Mouse (Mus musculus) ES-E14 (cell line): ENCODE results near the gene Myo15b. TPM values are rescaled to one million over a fixed set of nuclear protein-coding genes. Genes with fewer than 3 reads are reported as not detected.

Source experiments
- DNase-seq: peaks from one replicate; pipeline ENCODE4 v3.0.0-alpha.2; 2013; ENCODE audit warnings: low read depth, low spot score
- H3K27ac ChIP-seq: 2 replicates; pipeline ENCODE4 v1.5.1; 2012; ENCODE audit warnings: low read depth, mild to moderate bottlenecking, low read length, moderate library complexity, mixed read lengths; ENCODE audit not compliant: poor library complexity, insufficient read depth, severe bottlenecking
- H3K36me3 ChIP-seq: 2 replicates; pipeline ENCODE4 v1.6.1; 2012; ENCODE audit warnings: mild to moderate bottlenecking, low read length, moderate library complexity, mixed read lengths; ENCODE audit not compliant: control insufficient read depth, poor library complexity, insufficient read depth, severe bottlenecking
- H3K4me1 ChIP-seq, 2 experiments: fragments of 150-350 bp in 1 of 2; sonication (generic) in 1 of 2; 2 replicates each; pipeline ENCODE4 v1.6.1; 2012; ENCODE audit warnings: low read length in 2 of 2, mild to moderate bottlenecking in 1 of 2, mixed read lengths in 1 of 2; ENCODE audit not compliant: control insufficient read depth in 2 of 2, insufficient read depth in 2 of 2, poor library complexity in 1 of 2
- H3K4me3 ChIP-seq, 2 experiments: fragments of 150-350 bp in 1 of 2; sonication (generic) in 1 of 2; 2 replicates each; pipeline ENCODE4 v1.5.1; 2012; ENCODE audit warnings: low read length in 2 of 2, low read depth in 1 of 2, mild to moderate bottlenecking in 1 of 2, mixed read lengths in 1 of 2; ENCODE audit not compliant: insufficient read depth in 1 of 2, poor library complexity in 1 of 2, severe bottlenecking in 1 of 2
- H3K9ac ChIP-seq: 2 replicates; pipeline ENCODE4 v1.6.1; 2012; ENCODE audit warnings: low read depth, mild to moderate bottlenecking, low read length, mixed read lengths; ENCODE audit not compliant: poor library complexity, insufficient read depth, severe bottlenecking
- H3K9me3 ChIP-seq: fragments of 150-350 bp; sonication (generic); 2 replicates; pipeline ENCODE4 v1.6.1; 2012; ENCODE audit warnings: low read depth, mild to moderate bottlenecking, low read length; ENCODE audit not compliant: control insufficient read depth, insufficient read depth
- CHD2 ChIP-seq: IDR thresholded peaks from 2 replicates; pipeline ENCODE4 v1.6.1; 2014; ENCODE audit warnings: mild to moderate bottlenecking, low read depth, low read length, inconsistent platforms
- HCFC1 ChIP-seq: IDR thresholded peaks from 2 replicates; pipeline ENCODE4 v1.6.1; 2012; ENCODE audit warnings: low read length, inconsistent platforms, borderline replicate concordance; ENCODE audit not compliant: insufficient read depth
- MAFK ChIP-seq: IDR thresholded peaks from 2 replicates; pipeline ENCODE4 v1.6.1; 2014; ENCODE audit warnings: mild to moderate bottlenecking, low read depth, low read length, inconsistent platforms; ENCODE audit not compliant: insufficient read depth
- ZC3H11A ChIP-seq: IDR thresholded peaks from 2 replicates; pipeline ENCODE4 v1.6.1; 2012; ENCODE audit warnings: low read depth, mild to moderate bottlenecking, inconsistent platforms, low read length, borderline replicate concordance
- ZNF384 ChIP-seq: IDR thresholded peaks from 2 replicates; pipeline ENCODE4 v1.6.1; 2012; ENCODE audit warnings: low read depth, low read length, inconsistent platforms
- in situ Hi-C, 2 experiments: fragments of 600-800 bp; cut with MboI; formaldehyde crosslinking; loops; one replicate each; pipeline ENCODE4 v1.15.1; 2025; ENCODE audit warnings: low sequenced_read_pairs in 2 of 2, inconsistent platforms in 1 of 2; ENCODE audit not compliant: unreplicated experiment in 2 of 2
- total RNA-seq: library from RNA; depleted of rRNA; stranded (reverse); fragments of 300-350 nt; gene quantifications from 2 replicates; pipeline ENCODE4 v1.2.3, GENCODE M21; 2012

Gene Myo15b
- total RNA-seq, 1 experiment, result 4.6 TPM

GRCm38 (mm10) chr11:115814605-115815450 lies 43.4 kb upstream of the Myo15b start, which contains the start of gene Tsen54:
Gene Tsen54, plus strand, starts transcription at chr11:115814724.
- Histone ChIP-seq H3K9ac (peak within 1 kb of the TSS; percentile 92), H3K27ac (no peak within 1 kb of the TSS), H3K4me3 (peak within 1 kb of the TSS; percentile 91 to 94), H3K36me3 (peaks cover 13% of the 10 kb centered on the region), H3K9me3 (no peaks in the 10 kb centered on the region), H3K4me1 (peaks cover 0 to 9% of the 10 kb centered on the region in 2 experiments; a peak in 2 of 4 replicates)
- peak; percentile 54 for DNase-seq
- in situ Hi-C loops, result no loop called here
- TF ChIP-seq ZC3H11A, result no peak
- TF ChIP-seq ZNF384, result no peak
- TF ChIP-seq HCFC1, result peak; percentile 60; the same call in 1 of the 2 replicates
- TF ChIP-seq CHD2, result no peak

DNA sequence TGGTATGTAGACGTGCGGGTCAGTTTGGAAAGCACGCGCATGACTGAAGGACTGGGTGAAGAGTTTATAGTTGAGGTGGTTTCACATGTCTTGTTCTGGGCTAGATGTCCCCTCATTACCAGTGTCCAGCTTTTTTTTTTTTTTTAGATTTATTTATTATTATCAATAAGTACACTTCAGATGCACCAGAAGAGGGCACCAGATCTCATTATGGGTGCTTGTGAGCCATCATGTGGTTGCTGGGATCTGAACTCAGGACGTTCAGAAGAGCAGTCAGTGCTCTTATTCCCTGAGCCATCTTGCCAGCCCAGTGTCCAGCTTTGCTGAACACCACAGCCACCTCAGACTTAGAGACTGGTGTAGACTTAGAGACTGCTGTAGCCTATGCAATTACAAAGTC lies 40.9 kb upstream of the Myo15b start:
- Histone ChIP-seq H3K9ac (no peak overlapping the region), H3K4me1 (peaks cover 0 to 4% of the 10 kb centered on the region in 2 experiments; a peak in 2 of 4 replicates), H3K27ac (no peak overlapping the region), H3K9me3 (no peaks in the 10 kb centered on the region), H3K4me3 (no peak overlapping the region), H3K36me3 (peaks cover 31% of the 10 kb centered on the region)
- TF ChIP-seq ZC3H11A (no peak), ZNF384 (0 out of 2 replicates have a peak, but pooled peaks have one; percentile 11)
- in situ Hi-C loops, result no loop called here
- no peak for DNase-seq

DNA sequence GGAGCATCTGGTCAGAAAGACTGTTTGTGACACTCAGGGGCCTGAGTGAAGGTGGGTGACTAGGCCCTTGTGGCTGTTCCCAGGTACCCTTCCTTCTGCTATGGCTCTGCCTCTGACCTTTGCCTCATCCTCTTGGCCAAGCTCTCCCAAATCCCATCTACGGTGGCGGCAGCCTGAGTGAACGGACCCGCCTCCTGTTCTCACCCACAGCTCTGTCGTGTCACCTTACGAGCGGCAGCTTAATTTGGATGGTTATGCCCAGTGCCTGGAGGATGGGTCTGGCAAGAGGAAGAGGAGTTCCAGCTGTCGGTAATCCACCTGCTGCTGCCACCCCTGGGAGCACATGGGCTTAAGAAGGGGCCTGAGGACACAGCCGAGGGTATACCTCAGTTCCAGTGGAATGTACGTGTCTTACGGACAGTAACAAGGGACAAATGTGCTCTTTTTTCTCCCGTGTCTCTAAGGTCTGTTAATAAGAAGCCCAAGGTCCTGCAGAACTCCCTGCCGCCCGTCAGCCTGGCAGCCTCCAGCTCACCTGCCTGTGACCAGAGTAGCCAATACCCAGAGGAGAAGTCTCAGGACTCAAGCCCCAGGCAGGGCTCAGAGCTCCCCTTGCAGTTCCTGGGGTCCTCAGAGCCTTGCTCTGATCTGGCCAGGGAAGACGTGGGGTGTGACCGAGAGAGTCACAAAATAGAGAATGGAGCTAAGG lies 38.1 kb upstream of the Myo15b start:
- peaks cover 35% of the 10 kb centered on the region for H3K36me3 ChIP-seq
- H3K4me3 ChIP-seq, result no peak overlapping the region
- H3K27ac ChIP-seq, result no peak overlapping the region
- H3K9ac ChIP-seq, result no peak overlapping the region
- TF ChIP-seq HCFC1 (no peak), MAFK (no peak), CHD2 (no peak), ZNF384 (no peak)
- no peaks in the 10 kb centered on the region; a peak in 1 of 4 replicates for H3K4me1 ChIP-seq
- in situ Hi-C loops, result no loop called here
- no peak for DNase-seq
- no peaks in the 10 kb centered on the region for H3K9me3 ChIP-seq

DNA sequence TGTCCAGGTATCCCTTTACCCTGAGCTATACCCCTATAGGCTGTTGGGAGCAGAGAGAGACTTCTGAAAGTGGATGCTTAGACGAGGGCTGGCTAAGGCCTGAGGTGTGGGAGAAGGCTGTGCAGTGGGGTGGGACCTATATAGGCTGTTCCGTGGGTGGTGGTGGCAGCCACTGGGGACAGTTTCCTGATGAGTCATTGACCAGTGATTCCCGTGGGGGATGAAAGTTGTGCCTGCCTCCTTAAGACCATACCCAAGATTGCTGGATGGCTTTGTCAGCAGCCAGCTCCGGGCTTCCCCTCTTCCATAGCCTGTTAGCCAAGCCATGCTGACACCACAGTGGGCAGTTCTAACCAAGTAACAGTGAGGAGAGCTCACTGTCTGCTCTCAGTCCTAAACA lies 37.2 kb upstream of the Myo15b start:
- Histone ChIP-seq H3K9ac (no peak overlapping the region), H3K27ac (no peak overlapping the region), H3K9me3 (no peaks in the 10 kb centered on the region), H3K4me1 (peaks cover 0 to under 1% of the 10 kb centered on the region in 2 experiments; a peak in 1 of 4 replicates), H3K36me3 (peaks cover 35% of the 10 kb centered on the region), H3K4me3 (no peak overlapping the region)
- DNase-seq, result no peak
- in situ Hi-C loops, result no loop called here
- TF ChIP-seq MAFK (no peak), CHD2 (no peak), ZNF384 (no peak), ZC3H11A (no peak), HCFC1 (no peak)
